Mouse (Mus musculus): ENCODE measurements around the gene Endog. TPM values are rescaled to one million over a fixed set of nuclear protein-coding genes. Genes with fewer than 3 reads are reported as not detected.
"Not testable (repeated sequence)": the region's sequence is repeated elsewhere in the genome, so short reads cannot be mapped to it uniquely, and the experiment has no call there.

Endog gene
- polyA plus RNA-seq, 1 experiment from 2014 or later = 18.4 TPM

DNA sequence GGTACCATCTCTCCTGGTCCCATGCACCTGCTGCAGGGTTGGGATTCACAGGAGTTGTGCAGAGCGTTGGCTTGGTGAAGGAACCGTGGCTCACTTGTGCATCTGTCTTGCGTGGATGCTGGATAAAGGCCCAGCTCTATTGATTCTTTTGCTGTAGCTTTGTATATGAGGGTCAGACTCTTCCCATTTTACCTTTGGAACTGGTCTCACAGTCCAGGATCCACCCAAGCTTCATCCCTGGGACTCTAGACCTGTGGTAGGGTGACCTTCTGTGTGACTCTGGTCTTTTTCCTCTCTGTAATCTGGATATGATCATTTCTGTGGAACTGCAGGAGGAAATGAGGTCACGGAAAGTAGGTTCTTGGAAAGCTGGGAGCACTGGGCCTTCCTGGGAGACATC lies 26.9 kb upstream of the Endog start:
- Histone ChIP-seq H3K4me1 (ENCODE audit: insufficient read depth) (no peaks in the 10 kb centered on the region), H3K27ac (ENCODE audit: low read depth) (no peak overlapping the region), H3K4me3 (ENCODE audit: low read depth, low read length) (no peak overlapping the region), H3K36me3 (ENCODE audit: insufficient read depth) (peaks cover 90% of the 10 kb centered on the region), H3K9ac (no peak overlapping the region), H3K9me3 (ENCODE audit: low read depth, low read length) (no peaks in the 10 kb centered on the region), H3K27me3 (ENCODE audit: insufficient read depth, low read length) (no peaks in the 10 kb centered on the region), H3K4me2 (no peak overlapping the region)
- ATAC-seq (ENCODE audit: insufficient read depth) = no peak
- 96% methylated on average over 4 of the region's 4 CpGs for WGBS
- no peak for TF ChIP-seq CTCF (IDR thresholded peaks at IDR 0.05; ENCODE audit: low read depth)
- DNase-seq = no peak

DNA sequence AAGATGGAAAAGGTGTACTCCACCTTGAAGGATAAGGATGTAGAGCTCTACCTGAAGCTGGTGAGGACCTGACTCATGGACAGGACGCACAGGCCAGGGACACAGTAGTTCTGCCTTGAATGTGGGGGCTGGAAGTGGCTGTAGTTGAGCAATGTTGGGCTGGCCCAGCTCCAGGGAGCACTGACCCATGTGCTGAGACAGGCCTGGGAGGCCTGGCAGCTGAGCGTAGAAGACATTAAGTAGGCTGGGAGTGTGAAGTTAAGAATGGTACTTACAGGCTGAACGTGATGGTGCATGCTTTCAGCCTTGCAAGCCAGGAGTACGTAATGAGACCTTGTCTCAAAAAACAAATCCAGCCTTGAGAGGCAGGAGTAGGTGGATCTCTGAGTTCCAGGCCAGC lies 23.8 kb upstream of the Endog start:
- WGBS = 74% methylated on average over 4 of the region's 4 CpGs
- no peaks in the 10 kb centered on the region for H3K9me3 ChIP-seq (ENCODE audit: low read depth, low read length)
- peak; percentile 24; the same call in 1 of the 2 replicates for ATAC-seq (ENCODE audit: insufficient read depth)

DNA sequence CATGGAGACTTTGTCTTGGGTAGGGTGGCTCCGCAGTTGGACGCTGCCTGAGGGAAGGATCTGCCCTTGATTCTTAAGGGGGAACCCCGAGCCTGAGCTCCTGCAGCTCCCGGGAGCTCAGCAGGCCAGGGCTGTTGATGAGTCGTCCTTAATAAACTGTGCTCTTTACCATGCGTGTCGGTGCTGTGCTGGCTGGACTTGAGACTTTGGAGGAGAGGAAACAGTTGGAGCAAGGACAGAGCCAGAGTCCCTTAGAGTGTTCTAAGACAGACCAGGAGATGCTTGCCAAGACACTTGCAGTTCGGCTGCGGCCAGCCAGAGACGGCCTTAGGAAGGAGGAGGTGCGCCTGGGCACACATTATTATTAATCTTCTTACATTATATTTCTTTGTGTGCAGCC lies 19.5 kb upstream of the Endog start:
- H3K36me3 ChIP-seq (ENCODE audit: insufficient read depth) = peaks cover 42% of the 10 kb centered on the region
- no peaks in the 10 kb centered on the region for H3K27me3 ChIP-seq (ENCODE audit: insufficient read depth, low read length)
- H3K4me1 ChIP-seq (ENCODE audit: insufficient read depth) = no peaks in the 10 kb centered on the region
- H3K27ac ChIP-seq (ENCODE audit: low read depth) = no peak overlapping the region
- H3K9ac ChIP-seq = no peak overlapping the region
- H3K4me2 ChIP-seq = no peak overlapping the region
- no peak for DNase-seq
- H3K4me3 ChIP-seq (ENCODE audit: low read depth, low read length) = no peak overlapping the region
- ATAC-seq (ENCODE audit: insufficient read depth) = no peak
- WGBS = 84% methylated on average over 11 of the region's 11 CpGs
- H3K9me3 ChIP-seq (ENCODE audit: low read depth, low read length) = no peaks in the 10 kb centered on the region
- no peak for TF ChIP-seq CTCF (IDR thresholded peaks at IDR 0.05; ENCODE audit: low read depth)

More for the DNA sequence above, 23.8 kb upstream of the Endog start:
- no peaks in the 10 kb centered on the region for H3K27me3 ChIP-seq (ENCODE audit: insufficient read depth, low read length)
- no peak overlapping the region for H3K27ac ChIP-seq (ENCODE audit: low read depth)
- peak; percentile 69 for DNase-seq
- peaks cover 77% of the 10 kb centered on the region for H3K36me3 ChIP-seq (ENCODE audit: insufficient read depth)
- H3K4me2 ChIP-seq = no peak overlapping the region
- H3K4me1 ChIP-seq (ENCODE audit: insufficient read depth) = no peaks in the 10 kb centered on the region
- no peak overlapping the region for H3K4me3 ChIP-seq (ENCODE audit: low read depth, low read length)
- H3K9ac ChIP-seq = no peak overlapping the region
- TF ChIP-seq CTCF (IDR thresholded peaks at IDR 0.05; ENCODE audit: low read depth) = no peak

DNA sequence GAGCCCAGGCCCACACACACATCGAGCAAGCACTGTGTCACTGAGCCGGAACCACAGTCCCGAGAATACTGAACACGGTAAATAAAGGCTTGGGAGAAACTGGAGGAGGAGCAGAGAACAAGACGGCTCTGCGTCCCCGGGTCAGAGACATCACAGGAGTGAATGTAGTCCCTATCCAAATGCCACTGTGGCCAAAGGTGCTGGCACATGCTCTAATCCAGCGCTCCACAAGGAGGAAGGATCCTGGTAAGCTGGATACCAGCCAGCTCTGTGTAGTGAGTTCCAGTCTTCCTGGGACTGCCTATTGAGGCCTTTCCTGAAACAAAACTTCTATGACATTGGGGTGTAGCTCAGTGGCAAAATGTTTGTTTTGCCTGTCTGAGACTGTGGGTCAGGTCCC lies 18.7 kb upstream of the Endog start:
- Histone ChIP-seq H3K9ac (no peak overlapping the region), H3K4me1 (ENCODE audit: insufficient read depth) (no peaks in the 10 kb centered on the region), H3K4me3 (ENCODE audit: low read depth, low read length) (no peak overlapping the region), H3K27ac (ENCODE audit: low read depth) (no peak overlapping the region), H3K9me3 (ENCODE audit: low read depth, low read length) (no peaks in the 10 kb centered on the region), H3K36me3 (ENCODE audit: insufficient read depth) (peaks cover 34% of the 10 kb centered on the region), H3K27me3 (ENCODE audit: insufficient read depth, low read length) (no peaks in the 10 kb centered on the region), H3K4me2 (no peak overlapping the region)
- TF ChIP-seq CTCF (IDR thresholded peaks at IDR 0.05; ENCODE audit: low read depth) = no peak
- WGBS = 77% methylated on average over 8 of the region's 8 CpGs
- DNase-seq = no peak
- no peak for ATAC-seq (ENCODE audit: insufficient read depth)

DNA sequence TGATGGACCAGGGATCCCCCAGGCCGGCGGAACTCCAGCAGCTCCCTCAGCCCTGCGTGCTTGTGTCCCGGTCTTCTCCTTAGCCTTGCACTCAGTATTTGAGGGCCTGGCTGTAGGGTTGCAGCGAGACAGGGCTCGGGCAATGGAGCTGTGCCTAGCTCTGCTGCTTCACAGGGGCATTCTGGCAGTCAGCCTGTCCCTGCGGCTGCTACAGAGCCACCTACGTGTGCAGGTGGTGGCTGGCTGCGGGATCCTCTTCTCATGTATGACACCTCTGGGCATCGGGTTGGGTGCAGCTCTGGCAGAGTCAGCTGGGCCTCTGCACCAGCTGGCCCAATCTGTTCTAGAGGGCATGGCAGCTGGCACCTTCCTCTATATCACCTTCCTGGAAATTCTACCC lies 11.4 kb upstream of the Endog start:
- ATAC-seq (ENCODE audit: insufficient read depth); H3K9me3 ChIP-seq (ENCODE audit: low read depth, low read length); DNase-seq; H3K4me3 ChIP-seq (ENCODE audit: low read depth, low read length); H3K27me3 ChIP-seq (ENCODE audit: insufficient read depth, low read length); H3K9ac ChIP-seq; H3K4me2 ChIP-seq; H3K36me3 ChIP-seq (ENCODE audit: insufficient read depth); H3K4me1 ChIP-seq (ENCODE audit: insufficient read depth); H3K27ac ChIP-seq (ENCODE audit: low read depth): not testable (repeated sequence)
- WGBS = 79% methylated on average over 8 of the region's 10 CpGs

DNA sequence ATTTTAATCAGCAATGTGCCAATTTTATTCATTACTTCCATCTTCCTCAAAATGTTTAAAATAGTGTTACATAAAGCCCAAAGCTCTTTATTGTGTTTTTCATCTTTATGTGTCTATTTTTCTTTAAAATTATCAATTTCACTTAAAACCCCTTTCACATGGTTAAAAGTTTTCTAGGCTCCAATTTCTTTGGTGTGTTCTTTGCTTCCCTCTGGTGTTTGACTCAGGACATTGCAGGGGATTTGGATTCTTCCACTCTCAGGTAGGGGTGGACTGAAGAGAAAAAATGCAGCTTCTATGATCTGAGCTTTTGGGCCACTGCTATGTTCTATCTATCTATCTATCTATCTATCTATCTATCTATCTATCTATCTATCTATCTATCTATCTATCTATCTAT lies 9.5 kb upstream of the Endog start:
- Histone ChIP-seq H3K4me2 (no peak overlapping the region), H3K9ac (no peak overlapping the region), H3K4me3 (ENCODE audit: low read depth, low read length) (no peak overlapping the region), H3K27ac (ENCODE audit: low read depth) (no peak overlapping the region), H3K4me1 (ENCODE audit: insufficient read depth) (no peaks in the 10 kb centered on the region), H3K27me3 (ENCODE audit: insufficient read depth, low read length) (no peaks in the 10 kb centered on the region), H3K9me3 (ENCODE audit: low read depth, low read length) (peaks cover 4% of the 10 kb centered on the region; the same call in 1 of the 2 replicates), H3K36me3 (ENCODE audit: insufficient read depth) (no peaks in the 10 kb centered on the region)
- TF ChIP-seq CTCF (IDR thresholded peaks at IDR 0.05; ENCODE audit: low read depth) = peak; percentile 79
- ATAC-seq (ENCODE audit: insufficient read depth) = no peak
- DNase-seq = peak; percentile 84

DNA sequence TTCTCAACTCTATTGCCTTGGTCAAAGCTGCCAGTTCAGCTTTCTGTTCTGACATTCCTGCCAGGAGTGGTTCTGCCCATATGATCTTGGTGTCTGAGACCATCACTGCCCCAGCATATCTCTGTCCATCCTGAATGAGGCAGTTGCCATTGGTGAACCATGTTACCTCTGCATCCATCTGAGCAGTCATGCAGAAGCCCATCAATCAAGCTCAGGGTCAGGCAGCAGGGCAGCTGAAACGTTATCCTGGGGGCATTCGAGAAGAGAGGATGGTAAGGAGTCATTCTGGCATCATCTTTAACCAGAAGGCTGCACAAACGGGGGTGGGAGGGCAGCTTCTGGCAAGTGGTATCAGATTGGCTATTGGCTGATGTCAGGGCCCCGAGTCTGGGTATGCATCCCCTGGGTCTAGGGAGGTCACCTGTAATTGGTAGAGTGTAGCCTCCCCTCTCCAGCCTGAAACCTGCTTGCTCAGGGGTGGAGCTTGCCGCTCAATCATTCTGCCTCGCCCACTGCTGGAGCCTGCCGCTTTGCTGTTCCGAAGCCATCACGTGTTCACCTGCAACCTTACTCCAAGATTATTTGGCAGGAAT lies 6.9 kb upstream of the Endog start:
- Histone ChIP-seq H3K27me3 (ENCODE audit: insufficient read depth, low read length) (no peaks in the 10 kb centered on the region), H3K4me1 (ENCODE audit: insufficient read depth) (no peaks in the 10 kb centered on the region), H3K4me3 (ENCODE audit: low read depth, low read length) (no peak overlapping the region), H3K36me3 (ENCODE audit: insufficient read depth) (no peaks in the 10 kb centered on the region), H3K27ac (ENCODE audit: low read depth) (no peak overlapping the region), H3K4me2 (no peak overlapping the region), H3K9me3 (ENCODE audit: low read depth, low read length) (peaks cover 6% of the 10 kb centered on the region; the same call in 1 of the 2 replicates), H3K9ac (no peak overlapping the region)
- DNase-seq (no peak), ATAC-seq (ENCODE audit: insufficient read depth) (no peak)
- TF ChIP-seq CTCF (IDR thresholded peaks at IDR 0.05; ENCODE audit: low read depth) = no peak
- WGBS = 45% methylated on average over 9 of the region's 9 CpGs

DNA sequence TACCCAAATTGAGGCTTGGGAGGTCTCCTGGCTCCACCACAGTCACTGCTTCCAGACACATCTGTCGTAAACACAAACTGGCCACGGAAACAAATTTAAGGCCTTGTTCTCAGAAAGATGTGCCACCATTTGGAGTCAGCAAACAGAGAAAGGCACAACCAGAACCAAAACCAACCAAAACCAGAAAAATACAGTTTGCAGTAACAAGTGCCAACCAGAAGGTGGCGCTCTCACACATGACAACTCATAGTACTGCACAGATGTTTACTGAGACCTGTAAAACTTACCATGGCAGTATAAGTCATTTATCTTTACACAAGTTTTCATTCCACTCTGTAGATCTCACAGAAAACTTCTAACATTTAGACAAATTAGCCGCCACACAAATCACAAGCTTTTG lies 4.6 kb upstream of the Endog start:
- no peaks in the 10 kb centered on the region for H3K27me3 ChIP-seq (ENCODE audit: insufficient read depth, low read length)
- no peaks in the 10 kb centered on the region for H3K36me3 ChIP-seq (ENCODE audit: insufficient read depth)
- no peak overlapping the region for H3K27ac ChIP-seq (ENCODE audit: low read depth)
- no peak for ATAC-seq (ENCODE audit: insufficient read depth)
- H3K9me3 ChIP-seq (ENCODE audit: low read depth, low read length) = peaks cover 6% of the 10 kb centered on the region; the same call in 1 of the 2 replicates
- H3K4me1 ChIP-seq (ENCODE audit: insufficient read depth) = no peaks in the 10 kb centered on the region
- 62% methylated on average over 4 of the region's 4 CpGs for WGBS
- no peak for DNase-seq
- TF ChIP-seq CTCF (IDR thresholded peaks at IDR 0.05; ENCODE audit: low read depth) = peak; percentile 46
- no peak overlapping the region for H3K4me3 ChIP-seq (ENCODE audit: low read depth, low read length)
- no peak overlapping the region for H3K9ac ChIP-seq
- H3K4me2 ChIP-seq = no peak overlapping the region

Measured in lung, embryonic 14.5 days (tissue).